ENCODE assay signal across 17 mouse cellular contexts in genomic region chr14:9457801-9458495, GRCm38 (mm10).
A peak's percentile ranks its signal among the peaks of the same experiment; 100 is the strongest.
DNase-seq lines count a peak whose midpoint lies in the region; ATAC-seq lines count a peak whose summit lies in the region.
"Had no signal": no experiment of that assay in that cellular context is flagged by ENCODE, and none has a peak within 500 bp of the region (broad histone marks: within the 10 kb centered on the region; RNA-seq: fewer than 3 reads in every experiment).

No protein-coding gene starts in this region.

- H3K36me3 ChIP-seq in hindbrain, embryonic 15.5 days, result no peaks in the 10 kb centered on the region
- no peaks in the 10 kb centered on the region for H3K36me3 ChIP-seq in hindbrain, embryonic 12.5 days
- H3K36me3 ChIP-seq in midbrain, embryonic 13.5 days, result no peaks in the 10 kb centered on the region
- H3K36me3 ChIP-seq in intestine, embryonic 15.5 days, result no peaks in the 10 kb centered on the region
- H3K36me3 ChIP-seq: heart, embryonic 12.5 days; stomach, embryonic 15.5 days had no signal

- peak; percentile 11 for DNase-seq in R1 (ENCODE audit: low read depth, low spot score)
- DNase-seq in embryo, embryonic 11 days, result peak; percentile 50
- no peak for DNase-seq in urinary bladder, postnatal 25 days (ENCODE audit: low spot score)
- no peak for DNase-seq in kidney, adult 8-10 months
- DNase-seq: cerebellum, adult 11-12 months; kidney, adult 9 months; kidney, postnatal 4 days; layer of hippocampus, postnatal 36 days; lung, postnatal 4 days; thymus, postnatal 14 days had no signal

- H3K4me1 ChIP-seq in hindbrain, embryonic 15.5 days (replicated peaks), result 0 out of 2 replicates have a peak, but pooled peaks cover 7% of the 10 kb centered on the region
- peaks cover 4% of the 10 kb centered on the region; the same call in 1 of the 2 replicates for H3K4me1 ChIP-seq in hindbrain, embryonic 12.5 days
- no peaks in the 10 kb centered on the region for H3K4me1 ChIP-seq in midbrain, embryonic 13.5 days (replicated peaks)
- no peaks in the 10 kb centered on the region for H3K4me1 ChIP-seq in intestine, embryonic 15.5 days (replicated peaks)
- H3K4me1 ChIP-seq: heart, embryonic 12.5 days; stomach, embryonic 15.5 days had no signal

- no peaks in the 10 kb centered on the region for H3K27me3 ChIP-seq in hindbrain, embryonic 15.5 days
- no peaks in the 10 kb centered on the region for H3K27me3 ChIP-seq in hindbrain, embryonic 12.5 days
- H3K27me3 ChIP-seq in midbrain, embryonic 13.5 days, result no peaks in the 10 kb centered on the region
- no peaks in the 10 kb centered on the region for H3K27me3 ChIP-seq in intestine, embryonic 15.5 days (replicated peaks)
- H3K27me3 ChIP-seq: heart, embryonic 12.5 days; stomach, embryonic 15.5 days had no signal

- H3K9me3 ChIP-seq in hindbrain, embryonic 15.5 days, result no peaks in the 10 kb centered on the region
- no peaks in the 10 kb centered on the region for H3K9me3 ChIP-seq in hindbrain, embryonic 12.5 days (replicated peaks)
- no peaks in the 10 kb centered on the region for H3K9me3 ChIP-seq in midbrain, embryonic 13.5 days
- H3K9me3 ChIP-seq in intestine, embryonic 15.5 days, result no peaks in the 10 kb centered on the region
- H3K9me3 ChIP-seq: heart, embryonic 12.5 days; stomach, embryonic 15.5 days had no signal

- ATAC-seq in hindbrain, embryonic 15.5 days (ENCODE audit: low FRiP score, low read depth), result peak; percentile 54; the same call in 1 of the 2 replicates
- no peak for ATAC-seq in hindbrain, embryonic 12.5 days (ENCODE audit: low FRiP score)
- 0 out of 2 replicates have a peak, but pooled peaks have one; percentile 63 for ATAC-seq in midbrain, embryonic 13.5 days
- ATAC-seq in intestine, embryonic 15.5 days, result no peak
- ATAC-seq: CD4-positive, CD25-positive, alpha-beta regulatory T cell, adult 4 months had no signal

- H3K27ac ChIP-seq in hindbrain, embryonic 15.5 days (replicated peaks), result no peak overlapping the region
- H3K27ac ChIP-seq in hindbrain, embryonic 12.5 days, result no peak overlapping the region
- H3K27ac ChIP-seq in midbrain, embryonic 13.5 days, result no peak overlapping the region
- H3K27ac ChIP-seq in intestine, embryonic 15.5 days, result no peak overlapping the region
- H3K27ac ChIP-seq: stomach, embryonic 15.5 days had no signal

- no peak overlapping the region for H3K9ac ChIP-seq in hindbrain, embryonic 15.5 days
- H3K9ac ChIP-seq in hindbrain, embryonic 12.5 days, result no peak overlapping the region
- H3K9ac ChIP-seq in midbrain, embryonic 13.5 days (replicated peaks), result no peak overlapping the region
- H3K9ac ChIP-seq in intestine, embryonic 15.5 days, result no peak overlapping the region
- H3K9ac ChIP-seq: heart, embryonic 12.5 days; stomach, embryonic 15.5 days had no signal

- H3K4me2 ChIP-seq in hindbrain, embryonic 15.5 days, result no peak overlapping the region
- no peak overlapping the region for H3K4me2 ChIP-seq in hindbrain, embryonic 12.5 days (replicated peaks)
- H3K4me2 ChIP-seq in midbrain, embryonic 13.5 days (replicated peaks), result no peak overlapping the region
- no peak overlapping the region for H3K4me2 ChIP-seq in intestine, embryonic 15.5 days (replicated peaks)
- H3K4me2 ChIP-seq: heart, embryonic 12.5 days; stomach, embryonic 15.5 days had no signal

- H3K4me3 ChIP-seq in hindbrain, embryonic 15.5 days, result no peak overlapping the region
- H3K4me3 ChIP-seq in hindbrain, embryonic 12.5 days, result no peak overlapping the region
- no peak overlapping the region for H3K4me3 ChIP-seq in midbrain, embryonic 13.5 days (replicated peaks)
- no peak overlapping the region for H3K4me3 ChIP-seq in intestine, embryonic 15.5 days (replicated peaks)
- H3K4me3 ChIP-seq: heart, embryonic 12.5 days; stomach, embryonic 15.5 days had no signal

Comparison
In these comparisons a context has a peak if more than half of its experiments do, and no peak if none do; other contexts are left out.
1. ATAC-seq: peak in hindbrain, embryonic 15.5 days (single experiment) and midbrain, embryonic 13.5 days (single experiment); none in hindbrain, embryonic 12.5 days (single experiment) and intestine, embryonic 15.5 days (single experiment).
2. DNase-seq: peak in R1 (single experiment) and embryo, embryonic 11 days (single experiment); none in urinary bladder, postnatal 25 days (single experiment) and kidney, adult 8-10 months (0 of 2).